Mouse (Mus musculus) CD4-positive, CD25-positive, alpha-beta regulatory T cell, adult 2 months (primary cell): ENCODE data around the gene Scp2.

Source experiments
- DNase-seq: peaks from one replicate; pipeline ENCODE4 v3.0.0-alpha.2; 2012; ENCODE audit warnings: low read depth, low spot score

The Scp2 gene

DNA sequence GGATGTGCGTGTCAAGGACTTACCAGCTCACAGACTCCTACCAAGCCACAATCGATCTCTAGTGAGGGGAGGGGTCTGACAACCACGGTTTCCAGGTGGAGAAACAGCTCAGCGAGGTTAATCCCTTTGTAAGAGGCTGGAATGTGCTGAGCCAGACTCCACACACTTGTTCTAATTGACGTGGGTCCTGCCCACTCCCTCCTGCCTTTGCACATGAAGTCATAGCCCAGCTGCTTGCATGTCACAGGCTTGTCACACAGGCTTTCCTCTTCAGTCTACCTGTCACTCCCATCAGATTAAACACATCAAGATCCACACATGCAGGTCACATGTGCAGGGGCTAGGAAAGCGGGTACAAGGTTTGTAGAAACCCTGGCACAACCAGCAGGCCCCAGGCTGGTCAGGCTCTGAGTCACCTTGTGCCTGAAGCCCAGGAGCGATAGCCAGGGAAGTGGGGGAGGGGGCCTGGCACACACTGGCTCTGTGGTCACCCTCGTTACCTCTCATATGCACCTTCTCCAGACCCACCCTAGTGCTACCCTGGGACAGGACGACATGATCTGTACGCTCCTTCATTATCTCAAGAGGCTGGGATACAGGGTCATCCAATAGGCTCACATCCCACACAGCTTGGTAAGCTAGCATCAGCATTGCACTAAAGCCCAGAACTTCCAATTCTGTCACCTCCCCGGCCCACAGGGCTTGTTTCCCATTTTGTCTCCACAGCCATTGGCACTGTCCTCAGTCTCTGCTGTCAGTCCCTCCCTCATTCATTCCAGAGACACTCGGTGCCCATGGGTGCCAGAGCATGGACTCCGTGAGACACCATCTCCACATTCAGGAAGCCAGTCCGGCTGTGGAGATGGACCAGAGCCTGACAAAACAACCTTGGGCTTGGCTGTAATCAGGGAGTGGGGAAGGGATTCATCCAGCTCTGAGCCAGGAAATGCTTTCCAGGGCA is 125.6 kb downstream of the Scp2 start:
- DNase-seq, result no peak

DNA sequence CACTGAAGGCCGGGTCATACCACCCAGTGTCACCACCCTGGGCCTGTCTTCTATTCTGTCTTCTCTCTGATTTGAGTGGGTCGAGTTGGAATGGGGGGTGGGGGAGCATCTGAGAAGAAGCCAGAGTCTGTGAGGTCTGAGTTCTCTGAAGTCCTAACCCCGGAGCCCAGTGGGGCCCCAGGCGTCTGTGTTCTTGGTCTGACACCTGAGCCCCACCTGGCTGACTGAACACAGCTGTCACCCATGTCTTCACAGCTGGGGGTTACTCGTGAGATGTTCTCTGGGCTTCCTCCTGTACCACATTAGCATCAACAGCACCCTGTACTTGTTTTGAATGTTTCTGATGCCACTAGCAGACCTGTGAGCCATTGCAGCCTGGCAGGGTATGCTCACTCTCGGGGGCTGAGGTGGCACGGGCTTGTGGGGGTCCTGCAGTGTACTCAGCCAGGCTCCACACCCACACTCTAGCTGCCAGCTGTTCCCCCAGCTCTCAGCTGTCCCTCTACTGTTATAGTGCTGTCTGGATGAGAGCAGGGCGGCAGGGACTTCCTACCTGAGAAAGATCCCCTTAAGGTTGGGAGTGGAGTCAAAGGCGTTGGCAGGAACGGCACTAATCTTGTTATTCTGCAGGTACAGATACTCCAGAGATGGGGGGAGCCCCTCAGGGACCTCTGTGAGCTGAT is 126.4 kb downstream of the Scp2 start:
- DNase-seq, result no peak

GRCm38 (mm10) chr4:108017839-108018238 is 127.0 kb downstream of the Scp2 start:
- DNase-seq, result no peak

GRCm38 (mm10) chr4:108016321-108016720 is 128.5 kb downstream of the Scp2 start:
- DNase-seq, result no peak

DNA sequence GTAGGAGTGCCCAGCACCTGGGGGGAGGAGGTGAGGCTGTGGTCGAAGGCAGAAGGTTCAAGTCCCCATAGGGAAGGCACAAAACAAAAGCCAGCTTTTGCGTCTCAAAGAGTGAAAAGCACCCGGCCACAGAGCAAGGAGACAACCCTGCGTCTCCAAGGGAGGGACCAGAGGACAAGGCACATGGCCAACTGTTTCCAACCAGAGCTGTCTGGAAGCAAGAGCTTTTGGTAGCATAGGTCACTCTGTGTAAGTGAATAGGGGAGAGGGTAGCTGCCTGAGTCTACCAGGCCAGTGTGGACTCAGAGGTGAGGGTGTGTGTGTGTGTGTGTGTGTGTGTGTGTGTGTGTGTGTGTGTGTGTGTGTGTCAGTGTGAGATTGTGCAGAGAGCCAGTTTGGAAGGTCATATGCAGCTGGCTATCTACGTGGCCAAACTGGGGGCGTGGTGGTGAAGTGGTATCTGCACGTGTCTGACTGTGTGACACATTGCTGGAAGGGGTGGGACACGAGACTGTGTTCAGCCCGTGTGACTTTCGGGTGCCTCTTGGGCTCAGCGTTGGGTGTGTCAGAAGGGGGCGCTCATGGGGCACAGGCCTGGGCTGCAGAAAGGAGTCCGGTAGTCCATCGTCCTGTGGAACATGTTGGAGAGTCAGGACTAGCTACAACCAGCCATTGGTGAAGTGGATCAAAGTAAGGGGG is 129.6 kb downstream of the Scp2 start:
- DNase-seq, result peak; percentile 7

GRCm38 (mm10) chr4:108014466-108014865 is 130.3 kb downstream of the Scp2 start:
- DNase-seq, result no peak

- no peak for DNase-seq
These were observed 136.3 kb downstream of the Scp2 start for GRCm38 (mm10) chr4:108008541-108008940.

DNA sequence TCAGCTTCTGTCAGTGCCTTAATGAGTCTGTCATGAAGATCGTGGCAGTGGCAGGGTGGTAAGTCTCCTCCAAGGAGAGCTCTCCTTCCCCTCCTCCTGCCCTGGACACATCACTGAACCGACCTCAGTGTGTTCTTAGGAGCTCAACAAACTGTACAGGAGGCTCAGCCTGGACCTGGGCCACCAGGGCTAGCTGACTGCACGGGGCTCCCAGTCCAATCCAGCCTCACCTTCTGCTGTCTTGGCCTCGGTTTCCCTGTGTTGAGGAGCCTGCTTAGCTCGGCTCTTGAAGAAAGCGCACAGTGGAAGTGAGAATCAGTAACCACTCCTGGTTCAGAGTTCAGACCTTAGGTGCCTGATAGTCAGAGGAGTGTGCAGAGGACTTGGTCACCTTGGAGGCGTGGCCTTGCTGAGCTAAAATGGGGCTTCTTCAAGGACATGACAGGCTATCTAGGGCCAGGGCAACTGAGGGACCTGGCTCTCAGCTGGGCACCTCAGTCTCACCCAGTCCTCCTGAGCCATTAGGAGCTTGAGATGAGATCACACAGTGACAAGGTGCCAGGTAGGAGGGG is 137.2 kb downstream of the Scp2 start:
- no peak for DNase-seq

DNA sequence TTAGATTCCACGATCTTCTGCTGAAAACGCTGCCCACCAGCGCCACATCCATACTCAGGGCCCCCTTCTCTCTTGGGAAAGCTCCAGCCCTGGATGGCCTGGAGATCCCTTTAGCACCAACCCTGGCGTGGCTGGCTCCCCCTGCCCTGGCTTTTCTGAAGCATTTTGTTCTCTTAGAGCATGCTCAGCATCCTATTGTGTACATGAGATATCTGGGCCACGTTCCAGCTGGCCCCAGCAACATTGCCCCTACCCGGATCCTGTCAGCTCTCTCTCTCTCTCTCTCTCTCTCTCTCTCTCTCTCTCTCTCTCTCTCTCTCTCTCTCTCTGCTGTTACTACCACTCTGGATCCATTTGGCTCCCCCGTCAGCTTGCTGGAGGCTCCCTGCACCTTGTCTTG is 139.5 kb downstream of the Scp2 start:
- DNase-seq, result no peak

- DNase-seq, result no peak
These were observed 145.4 kb downstream of the Scp2 start for GRCm38 (mm10) chr4:107999380-107999779.

DNA sequence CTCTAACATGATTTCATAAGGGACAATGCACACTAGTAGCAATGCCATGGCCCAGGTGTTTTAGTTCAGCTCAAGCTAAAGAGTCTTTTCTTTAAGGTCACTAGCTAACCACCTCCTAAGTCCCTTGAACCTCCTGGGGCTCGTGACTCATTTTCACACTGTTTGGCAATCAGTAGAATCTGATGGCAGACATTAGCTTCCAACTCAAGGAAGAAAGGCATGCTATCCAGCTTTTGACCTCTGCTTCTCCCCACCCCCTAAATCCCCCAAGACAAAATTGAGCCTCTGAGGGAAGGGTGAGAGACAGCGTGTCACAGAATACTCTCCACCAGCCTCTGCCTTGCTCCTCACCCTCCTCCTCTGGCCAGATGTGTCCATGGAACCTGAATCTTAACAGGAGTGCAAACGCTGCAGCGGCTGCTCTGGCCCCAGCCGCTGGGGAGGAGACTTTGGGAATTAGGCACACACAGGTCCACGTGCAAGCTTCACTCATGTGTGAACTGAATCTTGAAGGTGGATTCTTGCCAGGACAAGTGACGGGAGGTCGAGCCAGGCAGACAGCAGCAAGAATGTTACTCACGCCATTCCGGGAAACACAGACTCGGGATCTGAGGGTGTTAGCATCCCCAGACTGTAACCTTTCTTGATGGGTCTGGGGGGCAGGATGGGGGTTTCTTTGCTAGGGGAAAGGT is 146.0 kb downstream of the Scp2 start:
- no peak for DNase-seq

GRCm38 (mm10) chr4:107996418-107996986 is 148.3 kb downstream of the Scp2 start:
- no peak for DNase-seq

- no peak for DNase-seq
These were observed 149.1 kb downstream of the Scp2 start for GRCm38 (mm10) chr4:107995727-107996126.

DNA sequence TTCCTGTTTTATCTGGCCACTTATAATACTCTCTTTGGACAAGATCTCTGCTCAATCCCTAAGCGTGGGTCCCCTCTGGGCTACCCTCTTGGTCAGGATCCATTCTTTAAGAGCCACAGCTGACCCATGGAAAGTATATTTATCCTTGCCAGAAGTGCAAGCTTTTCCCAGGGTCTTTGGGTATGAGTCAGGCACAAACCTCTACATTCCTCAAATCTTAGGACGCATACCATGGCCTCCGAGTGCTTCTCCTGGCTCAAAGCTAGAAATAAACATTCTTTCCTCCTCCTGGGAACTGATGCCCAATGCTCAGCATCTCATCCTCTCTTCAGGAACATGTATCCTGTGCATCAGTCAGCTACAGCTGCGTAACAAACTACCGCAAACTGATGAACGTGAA is 149.8 kb downstream of the Scp2 start:
- no peak for DNase-seq
